In genomic region chr3:108856386-108857123, GRCm38 (mm10) we compare ENCODE assay signal across 7 mouse cellular contexts. TPM values are rescaled to one million over a fixed set of nuclear protein-coding genes. Genes with fewer than 3 reads are reported as not detected.
DNase-seq lines count a peak whose midpoint lies in the region; ATAC-seq and TF ChIP-seq lines count a peak whose summit lies in the region.

No protein-coding gene starts in this region.

- peak overlapping the region; percentile 29 for H3K27ac ChIP-seq in spleen, adult 2 months (ENCODE audit: insufficient read depth, low read length)

- no peak for ATAC-seq in megakaryocyte, adult 5-6 weeks (ENCODE audit: poor library complexity, severe bottlenecking)

- no peak for TF ChIP-seq POLR2A in spleen, adult 2 months (IDR thresholded peaks at IDR 0.05; ENCODE audit: low read depth, low read length)

- TF ChIP-seq CTCF in spleen, adult 2 months (IDR thresholded peaks at IDR 0.05; ENCODE audit: extremely low read depth, insufficient read depth, insufficient read length, insufficient replicate concordance) = peak; percentile 64; the same call in 1 of the 2 replicates

- WGBS in spleen, adult 2 months = 71% methylated on average over 8 of the region's 8 CpGs

- peaks cover 3% of the 10 kb centered on the region; the same call in 1 of the 2 replicates for H3K4me1 ChIP-seq in spleen, adult 2 months (ENCODE audit: control insufficient read depth, insufficient read depth, insufficient read length)

- H3K27me3 ChIP-seq in spleen, adult 2 months (ENCODE audit: control insufficient read depth, insufficient read depth, low read length) = no peaks in the 10 kb centered on the region

- DNase-seq in spleen, adult 2 months (ENCODE audit: low read depth in 1 of 2, low spot score in 2 of 2) = peak in 1 of 2 experiments; percentile 69
- no peak for DNase-seq in spleen, adult 12 weeks (ENCODE audit: low spot score)
- DNase-seq in cerebellum, adult 11 months = peak; percentile 39
- peak; percentile 52 for DNase-seq in kidney, adult 18-20 months
- DNase-seq in lung, postnatal 14 days = peak; percentile 61
- DNase-seq in c-Kit-positive CD71-positive TER-119-positive erythroid progenitor cells, embryonic 14.5 days (ENCODE audit: low spot score) = no peak

- H3K4me3 ChIP-seq in spleen, adult 2 months (ENCODE audit: extremely low read depth, insufficient read depth, insufficient read length) = no peak overlapping the region

- no peaks in the 10 kb centered on the region for H3K36me3 ChIP-seq in spleen, adult 2 months (ENCODE audit: control insufficient read depth, insufficient read depth, low read length)

RNA-seq across cellular contexts. Expression of gene Stxbp3, which starts 16.2 kb away (rescaled TPM):
- polyA plus RNA-seq in spleen, adult 2 months (2012; rRNA removed) = 6.0 and 6.9 TPM in 2 replicates
- total RNA-seq in megakaryocyte, adult 5-6 weeks (2015) = 58.2 and 59.6 TPM in 2 replicates
- total RNA-seq in megakaryocyte, adult 5-6 weeks (2017) = 50.4 and 51.9 TPM in 2 replicates

RNA-seq across cellular contexts. Expression of gene Fndc7, which starts 33.3 kb away (rescaled TPM):
- 1.7 and 2.0 TPM in 2 replicates for polyA plus RNA-seq in spleen, adult 2 months (2012; rRNA removed)
- 0.07 TPM in 1 of 2 replicates, not detected in the other for total RNA-seq in megakaryocyte, adult 5-6 weeks (2015)
- 0.12 and 0.44 TPM in 2 replicates for total RNA-seq in megakaryocyte, adult 5-6 weeks (2017)

RNA-seq across cellular contexts. Expression of gene Prpf38b, which starts 55.0 kb away (rescaled TPM):
- 61.4 and 111 TPM in 2 replicates for polyA plus RNA-seq in spleen, adult 2 months (2012; rRNA removed)
- total RNA-seq in megakaryocyte, adult 5-6 weeks (2015) = 108 and 110 TPM in 2 replicates
- total RNA-seq in megakaryocyte, adult 5-6 weeks (2017) = 197 and 206 TPM in 2 replicates

Comparison
In these comparisons a context has a peak if more than half of its experiments do, and no peak if none do; other contexts are left out.
1. DNase-seq: peak in cerebellum, adult 11 months (single experiment), kidney, adult 18-20 months (single experiment) and lung, postnatal 14 days (single experiment); none in spleen, adult 12 weeks (single experiment) and c-Kit-positive CD71-positive TER-119-positive erythroid progenitor cells, embryonic 14.5 days (single experiment).